Mouse (Mus musculus) MEL (cell line): ENCODE results near the gene Rsrc1. TPM values are rescaled to one million over a fixed set of nuclear protein-coding genes. Genes with fewer than 3 reads are reported as not detected.

Source experiments
- DNase-seq: peaks from one replicate; pipeline ENCODE4 v3.0.0; 2011; ENCODE audit warnings: low read depth, low spot score
- H3K27ac ChIP-seq: 2 replicates; pipeline ENCODE4 v1.5.1; 2012; ENCODE audit warnings: low read depth, mild to moderate bottlenecking, control low read depth, low read length, moderate library complexity; ENCODE audit not compliant: control insufficient read depth
- H3K27me3 ChIP-seq, 2 experiments: fragments of 150-350 bp in 1 of 2; sonication (generic) in 1 of 2; 2 replicates each; pipeline ENCODE4 v1.6.1; 2012; ENCODE audit warnings: low read length in 2 of 2, mild to moderate bottlenecking in 2 of 2, improper control_type of control experiment in 1 of 2, moderate library complexity in 1 of 2; ENCODE audit not compliant: insufficient read depth in 2 of 2, control insufficient read depth in 1 of 2
- H3K36me3 ChIP-seq, 2 experiments: 2 replicates each; pipeline ENCODE4 v1.6.1; 2012 to 2014; ENCODE audit warnings: low read length in 2 of 2, improper control_type of control experiment in 1 of 2, inconsistent platforms in 1 of 2, mild to moderate bottlenecking in 1 of 2; ENCODE audit not compliant: insufficient read depth in 2 of 2, control insufficient read depth in 1 of 2
- H3K4me1 ChIP-seq, 2 experiments: fragments of 150-350 bp in 1 of 2; sonication (generic) in 1 of 2; 2 replicates each; pipeline ENCODE4 v1.6.1; 2012; ENCODE audit warnings: low read length in 2 of 2, improper control_type of control experiment in 1 of 2, mild to moderate bottlenecking in 1 of 2; ENCODE audit not compliant: insufficient read depth in 2 of 2, control insufficient read depth in 1 of 2
- H3K4me3 ChIP-seq, 2 experiments: fragments of 150-350 bp in 1 of 2; sonication (generic) in 1 of 2; 2 replicates each; pipeline ENCODE4 v1.5.1; 2012; ENCODE audit warnings: low read depth in 2 of 2, low read length in 2 of 2, mild to moderate bottlenecking in 2 of 2, moderate library complexity in 2 of 2, control low read depth in 1 of 2, improper control_type of control experiment in 1 of 2; ENCODE audit not compliant: control insufficient read depth in 1 of 2, insufficient read depth in 1 of 2
- H3K79me2 ChIP-seq: 2 replicates; pipeline ENCODE4 v1.6.1; 2012; ENCODE audit warnings: mild to moderate bottlenecking, low read length, moderate library complexity; ENCODE audit not compliant: control insufficient read depth, poor library complexity, insufficient read depth
- H3K9ac ChIP-seq: 2 replicates; pipeline ENCODE4 v1.6.1; 2012; ENCODE audit warnings: low read depth, mild to moderate bottlenecking, control low read depth, low read length, moderate library complexity; ENCODE audit not compliant: control insufficient read depth, poor library complexity, severe bottlenecking
- H3K9me3 ChIP-seq: fragments of 150-350 bp; sonication (generic); replicated peaks from 2 replicates; pipeline ENCODE4 v1.6.1; 2012; ENCODE audit warnings: mild to moderate bottlenecking, low read length, improper control_type of control experiment, moderate library complexity; ENCODE audit not compliant: insufficient read depth
- CHD2 ChIP-seq: IDR thresholded peaks from 2 replicates; pipeline ENCODE4 v1.6.1; 2011; ENCODE audit warnings: low read length, improper control_type of control experiment
- polyA plus RNA-seq, 2 experiments: library from polyadenylated mRNA; stranded (reverse) in 1 of 2; unstranded in 1 of 2; fragments of >175 nt in 1 of 2; fragments of >200 nt in 1 of 2; gene quantifications; 2 replicates each; pipeline versions ENCODE4 v1.2.1 to v1.2.4; 2012; ENCODE audit warnings: low replicate concordance in 2 of 2, low read depth in 1 of 2; ENCODE audit not compliant: insufficient read length in 2 of 2, insufficient read depth in 1 of 2, missing spikeins in 1 of 2
- total RNA-seq: library from RNA; depleted of rRNA; stranded (reverse); fragments of 300-350 nt; gene quantifications from 2 replicates; pipeline ENCODE4 v1.2.3, GENCODE M21; 2012; rRNA removed

Gene Rsrc1
- total and polyA plus RNA-seq, 3 experiments: 22.8 to 100 (median 42.7) TPM

- Histone ChIP-seq H3K27me3 (no peaks in the 10 kb centered on the region), H3K79me2 (no peaks in the 10 kb centered on the region), H3K36me3 (peaks cover 0 to 2% of the 10 kb centered on the region in 2 experiments; a peak in 2 of 4 replicates), H3K4me3 (no peak overlapping the region), H3K27ac (no peak overlapping the region), H3K4me1 (no peaks in the 10 kb centered on the region), H3K9me3 (no peaks in the 10 kb centered on the region), H3K9ac (no peak overlapping the region)
- no peak for TF ChIP-seq CHD2
- no peak for DNase-seq
Observed at GRCm38 (mm10) chr3:67378215-67378614, 397.0 kb downstream of the Rsrc1 start.

Other genes with a start within 250 kb of the Rsrc1 start
- 3.1 and 3.7 TPM in 2 replicates for gene Shox2, start 381 bp downstream of the Rsrc1 start, total RNA-seq
- gene Shox2, start 381 bp downstream of the Rsrc1 start, polyA plus RNA-seq: 1 to 10 TPM in 1 of 2 experiments, not detected in 1; 6.5 TPM